Mouse (Mus musculus) lung, adult 2 months (tissue): ENCODE measurements around the gene Cgas.

ENCODE experiments used
- CTCF ChIP-seq: fragments of 200-500 bp; IDR thresholded peaks from 2 replicates; pipeline ENCODE4 v1.5.1; 2011; ENCODE audit warnings: mild to moderate bottlenecking, low read length, control low read depth; ENCODE audit not compliant: insufficient read depth
- POLR2A ChIP-seq: fragments of 200-500 bp; IDR thresholded peaks from 2 replicates; pipeline ENCODE4 v1.6.1; 2011; ENCODE audit warnings: low read depth, mild to moderate bottlenecking, control low read depth, low read length, borderline replicate concordance; ENCODE audit errors: extremely low read depth

DNA sequence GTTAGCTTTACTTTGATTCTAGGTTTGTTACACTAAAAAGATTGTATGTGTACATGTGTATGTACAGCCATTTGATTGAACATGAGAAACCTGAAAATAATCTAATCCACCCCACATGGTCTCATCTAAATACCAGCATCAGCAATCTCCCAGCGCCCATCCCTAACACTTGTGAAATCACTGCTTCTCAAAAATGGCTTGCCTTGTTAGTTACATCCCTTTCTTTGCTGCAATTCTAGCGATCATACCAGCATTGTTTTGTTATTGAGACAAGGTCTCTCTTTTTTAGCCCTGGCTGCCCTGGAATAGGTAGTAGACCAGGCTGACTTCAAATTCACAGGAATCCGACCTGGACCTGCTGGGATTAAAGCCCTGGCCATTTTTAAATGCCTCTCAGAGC lies 39.3 kb upstream of the Cgas start:
- no peak for TF ChIP-seq POLR2A
- TF ChIP-seq CTCF, result no peak
